Mouse (Mus musculus): ENCODE data around the gene Olfr49.

DNA sequence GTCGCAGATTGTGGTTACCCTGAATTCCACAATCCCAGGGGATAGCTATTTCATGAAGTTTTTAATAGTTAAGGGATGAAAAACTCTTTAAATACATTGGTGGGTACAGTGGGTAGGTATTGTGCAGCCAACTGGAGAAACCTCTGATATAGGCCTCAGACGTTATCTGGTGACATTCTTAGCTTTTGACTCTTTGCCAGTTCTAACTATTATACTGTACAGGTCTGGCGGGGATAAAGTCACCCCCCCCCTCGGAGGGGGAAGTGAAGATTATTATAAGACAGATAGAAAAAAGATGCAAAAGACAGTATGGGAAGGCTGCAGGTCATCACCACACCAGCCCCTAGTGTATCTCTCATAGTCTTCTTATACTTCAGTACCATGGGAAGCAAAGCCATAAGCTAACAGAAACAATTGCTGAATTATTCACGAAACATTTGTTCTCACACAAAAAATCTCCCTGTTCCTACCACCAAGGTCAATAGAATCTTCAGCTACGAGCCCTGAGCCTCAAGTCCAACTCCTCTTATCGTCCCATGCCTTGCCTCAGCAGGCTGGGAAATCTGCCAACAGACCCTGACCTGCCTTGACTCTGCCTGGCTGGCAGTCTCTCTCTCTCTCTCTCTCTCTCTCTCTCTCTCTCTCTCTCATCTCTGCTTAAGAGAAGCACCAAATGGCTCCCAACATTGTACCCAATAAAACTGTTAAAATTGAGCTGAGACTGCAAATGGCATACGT lies 48.9 kb upstream of the Olfr49 start:
- TF ChIP-seq EP300 (IDR thresholded peaks at IDR 0.05; ENCODE audit: low read depth) (no peak; the same call in 1 of the 2 replicates), CTCF (IDR thresholded peaks at IDR 0.05; ENCODE audit: low read depth) (no peak)
